Mouse (Mus musculus): ENCODE results near the gene Smad6.

Smad6 gene

GRCm38 (mm10) chr9:63916441-63916840, 105.4 kb downstream of the Smad6 start:
- DNase-seq (ENCODE audit: low spot score in 2 of 2): no peak

GRCm38 (mm10) chr9:63915976-63916375, 105.9 kb downstream of the Smad6 start:
- peak in 1 of 2 experiments; percentile 55 for DNase-seq (ENCODE audit: low spot score in 2 of 2)

GRCm38 (mm10) chr9:63914944-63915343, 106.9 kb downstream of the Smad6 start:
- no peak for DNase-seq (ENCODE audit: low spot score in 2 of 2)

GRCm38 (mm10) chr9:63912051-63912450, 109.8 kb downstream of the Smad6 start:
- DNase-seq (ENCODE audit: low spot score in 2 of 2): no peak

GRCm38 (mm10) chr9:63909618-63910017, 112.2 kb downstream of the Smad6 start:
- peak in 1 of 2 experiments; percentile 60 for DNase-seq (ENCODE audit: low spot score in 2 of 2)

GRCm38 (mm10) chr9:63904543-63904942, 117.3 kb downstream of the Smad6 start:
- DNase-seq (ENCODE audit: low spot score in 2 of 2): no peak

Measured in heart, adult 9 months (tissue).